30 mouse cellular contexts compared by ENCODE assay signal in genomic region chr9:108010385-108010784, GRCm38 (mm10). TPM values are rescaled to one million over a fixed set of nuclear protein-coding genes. Genes with fewer than 3 reads are reported as not detected.
DNase-seq lines count a peak whose midpoint lies in the region; ATAC-seq and TF ChIP-seq lines count a peak whose summit lies in the region.
"Had no signal": no experiment of that assay in that cellular context is flagged by ENCODE, and none has a peak within 500 bp of the region (broad histone marks: within the 10 kb centered on the region; RNA-seq: fewer than 3 reads in every experiment).

No protein-coding gene starts in this region.

- H3K9ac ChIP-seq in liver, embryonic 12.5 days: no peak overlapping the region
- H3K9ac ChIP-seq in liver, embryonic 11.5 days (ENCODE audit: low read depth, low read length): no peak overlapping the region
- no peak overlapping the region for H3K9ac ChIP-seq in ES-E14 (ENCODE audit: insufficient read depth, low read depth, low read length, poor library complexity, severe bottlenecking)
- H3K9ac ChIP-seq: embryonic facial prominence, embryonic 13.5 days; forebrain, embryonic 13.5 days; heart, embryonic 12.5 days; midbrain, embryonic 13.5 days; neural tube, embryonic 12.5 days had no signal

- no peak overlapping the region for H3K4me3 ChIP-seq in liver, embryonic 12.5 days
- no peak overlapping the region for H3K4me3 ChIP-seq in liver, embryonic 11.5 days (ENCODE audit: low read depth, low read length)
- H3K4me3 ChIP-seq in ES-E14 (ENCODE audit: insufficient read depth in 1 of 2, low read depth in 1 of 2, low read length in 2 of 2, poor library complexity in 1 of 2, severe bottlenecking in 1 of 2): no peak overlapping the region
- no peak overlapping the region for H3K4me3 ChIP-seq in brown adipose tissue, adult 24 weeks (ENCODE audit: insufficient read depth, low read depth, low read length)
- H3K4me3 ChIP-seq: embryonic facial prominence, embryonic 13.5 days; erythroblast, embryonic 14.5 days; forebrain, embryonic 13.5 days; heart, embryonic 12.5 days; midbrain, embryonic 13.5 days; neural tube, embryonic 12.5 days had no signal

- H3K4me2 ChIP-seq in liver, embryonic 12.5 days: no peak overlapping the region
- no peak overlapping the region for H3K4me2 ChIP-seq in liver, embryonic 11.5 days
- H3K4me2 ChIP-seq: embryonic facial prominence, embryonic 13.5 days; forebrain, embryonic 13.5 days; heart, embryonic 12.5 days; midbrain, embryonic 13.5 days; neural tube, embryonic 12.5 days had no signal

- no peaks in the 10 kb centered on the region for H3K27me3 ChIP-seq in liver, embryonic 12.5 days (replicated peaks)
- H3K27me3 ChIP-seq in liver, embryonic 11.5 days (replicated peaks; ENCODE audit: control insufficient read depth, insufficient read depth, low read length): no peaks in the 10 kb centered on the region
- H3K27me3 ChIP-seq: embryonic facial prominence, embryonic 13.5 days; forebrain, embryonic 13.5 days; heart, embryonic 12.5 days; midbrain, embryonic 13.5 days; neural tube, embryonic 12.5 days had no signal

- no peaks in the 10 kb centered on the region for H3K9me3 ChIP-seq in liver, embryonic 12.5 days (replicated peaks)
- H3K9me3 ChIP-seq in liver, embryonic 11.5 days (ENCODE audit: control insufficient read depth, low read length): no peaks in the 10 kb centered on the region
- no peaks in the 10 kb centered on the region for H3K9me3 ChIP-seq in ES-E14 (ENCODE audit: control insufficient read depth, insufficient read depth, low read depth, low read length)
- H3K9me3 ChIP-seq: embryonic facial prominence, embryonic 13.5 days; forebrain, embryonic 13.5 days; heart, embryonic 12.5 days; midbrain, embryonic 13.5 days; neural tube, embryonic 12.5 days had no signal

- H3K27ac ChIP-seq in liver, embryonic 12.5 days: 0 out of 2 replicates have a peak overlapping the region, but pooled peaks have one; percentile 18
- no peak overlapping the region for H3K27ac ChIP-seq in liver, embryonic 11.5 days (ENCODE audit: low read depth, low read length)
- H3K27ac ChIP-seq in ES-E14 (ENCODE audit: insufficient read depth, low read depth, low read length, poor library complexity, severe bottlenecking): no peak overlapping the region
- peak overlapping the region; percentile 20; the same call in 1 of the 2 replicates for H3K27ac ChIP-seq in brown adipose tissue, adult 24 weeks (replicated peaks; ENCODE audit: low read depth, low read length)
- H3K27ac ChIP-seq: embryonic facial prominence, embryonic 13.5 days; forebrain, embryonic 13.5 days; kidney, postnatal 0 days; midbrain, embryonic 13.5 days; neural tube, embryonic 12.5 days had no signal

- peaks cover 48% of the 10 kb centered on the region for H3K4me1 ChIP-seq in liver, embryonic 12.5 days
- H3K4me1 ChIP-seq in liver, embryonic 11.5 days (replicated peaks; ENCODE audit: control insufficient read depth, insufficient read depth, low read length): peaks cover 2% of the 10 kb centered on the region; the same call in 1 of the 2 replicates
- peaks cover 2 to 9% of the 10 kb centered on the region in 2 experiments; a peak in 3 of 4 replicates for H3K4me1 ChIP-seq in ES-E14 (ENCODE audit: control insufficient read depth in 2 of 2, insufficient read depth in 2 of 2, low read length in 2 of 2, poor library complexity in 1 of 2)
- H3K4me1 ChIP-seq in brown adipose tissue, adult 24 weeks (ENCODE audit: control insufficient read depth, insufficient read depth, insufficient read length, low read length): peaks cover 18% of the 10 kb centered on the region
- H3K4me1 ChIP-seq: neural tube, embryonic 12.5 days had no signal

- peaks cover 47% of the 10 kb centered on the region for H3K36me3 ChIP-seq in liver, embryonic 12.5 days
- peaks cover 10% of the 10 kb centered on the region for H3K36me3 ChIP-seq in liver, embryonic 11.5 days (ENCODE audit: control insufficient read depth, insufficient read depth, low read length)
- peaks cover 1% of the 10 kb centered on the region; the same call in 1 of the 2 replicates for H3K36me3 ChIP-seq in ES-E14 (ENCODE audit: control insufficient read depth, insufficient read depth, low read length, poor library complexity, severe bottlenecking)

- DNase-seq in liver, embryonic 11.5 days (ENCODE audit: low spot score): no peak
- no peak for DNase-seq in ES-E14 (ENCODE audit: low read depth, low spot score)
- DNase-seq in embryo, embryonic 11 days: no peak
- no peak for DNase-seq in adrenal gland, adult 8-10 months
- DNase-seq in kidney, adult 9 months: no peak
- DNase-seq: adrenal gland, adult 2 months; cerebellum, adult 2 months; cerebellum, postnatal 25 days; gastrocnemius, postnatal 25 days; heart, adult 18-20 months; heart, postnatal 10 days; kidney, adult 18-20 months; lung, adult 2 months; lung, postnatal 14 days; right cerebral cortex, postnatal 14 days; thymus, postnatal 25 days had no signal

- no peak for ATAC-seq in liver, embryonic 12.5 days
- no peak for ATAC-seq in liver, embryonic 11.5 days (replicated peaks; ENCODE audit: low FRiP score)
- ATAC-seq in frontal cortex, adult (ENCODE audit: low TSS enrichment): no peak
- ATAC-seq: forebrain, embryonic 13.5 days; midbrain, embryonic 13.5 days had no signal

- in situ Hi-C loops in ES-E14 (cut with MboI; ENCODE audit: low sequenced_read_pairs in 2 of 2, unreplicated experiment in 2 of 2): no loop called here

TF ChIP-seq in ES-E14, 5 proteins besides CTCF, POLR2A, EP300 and RAD21:
- TF ChIP-seq ZC3H11A (IDR thresholded peaks at IDR 0.05; ENCODE audit: borderline replicate concordance, low read depth, low read length) (no peak), ZNF384 (IDR thresholded peaks at IDR 0.05; ENCODE audit: low read depth, low read length) (no peak), HCFC1 (IDR thresholded peaks at IDR 0.05; ENCODE audit: borderline replicate concordance, insufficient read depth, low read length) (no peak), MAFK (IDR thresholded peaks at IDR 0.05; ENCODE audit: insufficient read depth, low read depth, low read length) (peak; percentile 81), CHD2 (IDR thresholded peaks at IDR 0.05; ENCODE audit: low read depth, low read length) (no peak)

RNA-seq across cellular contexts. Expression of gene Ip6k1, which starts 8.1 kb away (rescaled TPM):
- polyA plus RNA-seq in liver, embryonic 12.5 days (2016; fragmentation: Nextera tagmentation; extraction: Ambion mirVana): 43.7 and 47.7 TPM in 2 replicates
- polyA plus RNA-seq in liver, embryonic 11.5 days (2014; fragmentation: Nextera tagmentation; extraction: Ambion mirVana): 26.6 and 27.3 TPM in 2 replicates
- total RNA-seq in ES-E14 (2012; rRNA removed): 41.0 and 53.9 TPM in 2 replicates
- 14.7 and 20.7 TPM in 2 replicates for polyA plus RNA-seq in brown adipose tissue, adult 24 weeks (2012; ENCODE audit: insufficient read depth, insufficient read length, missing spikeins)
- 100 to 1,000 TPM; 138 to 184 (median 167) TPM for total RNA-seq in adrenal gland, adult 8-10 months (2022)

RNA-seq across cellular contexts. Expression of gene Gm20662, which starts 14.2 kb away (rescaled TPM):
- 0.69 and 0.75 TPM in 2 replicates for polyA plus RNA-seq in liver, embryonic 12.5 days (2016; fragmentation: Nextera tagmentation; extraction: Ambion mirVana)
- 0.69 TPM in 1 of 2 replicates, not detected in the other for polyA plus RNA-seq in liver, embryonic 11.5 days (2014; fragmentation: Nextera tagmentation; extraction: Ambion mirVana)
- total RNA-seq in ES-E14 (2012; rRNA removed): 0.45 and 0.63 TPM in 2 replicates
- polyA plus RNA-seq in brown adipose tissue, adult 24 weeks (2012; ENCODE audit: insufficient read depth, insufficient read length, missing spikeins): not detected in 2 replicates
- 1 to 10 TPM in 3 of 4 experiments, not detected in 1; 3.8 to 7.4 (median 4.0) TPM for total RNA-seq in adrenal gland, adult 8-10 months (2022)
- total RNA-seq: gastrocnemius, postnatal 25 days; liver, adult 2 months; megakaryocyte, adult 5-6 weeks had no signal
- polyA plus RNA-seq: erythroblast, embryonic 14.5 days had no signal

RNA-seq across cellular contexts. Expression of gene Cdhr4, which starts 18.1 kb away (rescaled TPM):
- polyA plus RNA-seq in liver, embryonic 12.5 days (2016; fragmentation: Nextera tagmentation; extraction: Ambion mirVana): 2.6 and 3.7 TPM in 2 replicates
- polyA plus RNA-seq in liver, embryonic 11.5 days (2014; fragmentation: Nextera tagmentation; extraction: Ambion mirVana): 5.1 and 5.6 TPM in 2 replicates
- total RNA-seq in ES-E14 (2012; rRNA removed): 1.2 and 2.4 TPM in 2 replicates
- not detected in 2 replicates for polyA plus RNA-seq in brown adipose tissue, adult 24 weeks (2012; ENCODE audit: insufficient read depth, insufficient read length, missing spikeins)
- 1 to 10 TPM in 2 of 4 experiments, under 1 TPM in 2; 0.66 to 1.3 (median 1.0) TPM for total RNA-seq in adrenal gland, adult 8-10 months (2022)
- total RNA-seq: liver, adult 2 months had no signal
- polyA plus RNA-seq: C2C12 had no signal

RNA-seq across cellular contexts. Expression of gene Inka1, which starts 24.7 kb away (rescaled TPM):
- 64.3 and 68.7 TPM in 2 replicates for polyA plus RNA-seq in liver, embryonic 12.5 days (2016; fragmentation: Nextera tagmentation; extraction: Ambion mirVana)
- 74.8 and 76.2 TPM in 2 replicates for polyA plus RNA-seq in liver, embryonic 11.5 days (2014; fragmentation: Nextera tagmentation; extraction: Ambion mirVana)
- 3.0 and 6.1 TPM in 2 replicates for total RNA-seq in ES-E14 (2012; rRNA removed)
- 5.1 and 5.5 TPM in 2 replicates for polyA plus RNA-seq in brown adipose tissue, adult 24 weeks (2012; ENCODE audit: insufficient read depth, insufficient read length, missing spikeins)
- 1 to 10 TPM; 4.7 to 6.0 (median 5.0) TPM for total RNA-seq in adrenal gland, adult 8-10 months (2022)

RNA-seq across cellular contexts. Expression of gene Gm20661, which starts 27.5 kb away (rescaled TPM):
- 1.2 and 1.4 TPM in 2 replicates for polyA plus RNA-seq in liver, embryonic 12.5 days (2016; fragmentation: Nextera tagmentation; extraction: Ambion mirVana)
- 2.0 TPM in 2 replicates for polyA plus RNA-seq in liver, embryonic 11.5 days (2014; fragmentation: Nextera tagmentation; extraction: Ambion mirVana)
- 0.18 and 0.53 TPM in 2 replicates for total RNA-seq in ES-E14 (2012; rRNA removed)
- polyA plus RNA-seq in brown adipose tissue, adult 24 weeks (2012; ENCODE audit: insufficient read depth, insufficient read length, missing spikeins): not detected in 2 replicates
- under 1 TPM in 3 of 4 experiments, not detected in 1; 0.32 to 0.43 (median 0.37) TPM for total RNA-seq in adrenal gland, adult 8-10 months (2022)
- total RNA-seq: gastrocnemius, postnatal 25 days; liver, adult 2 months; megakaryocyte, adult 5-6 weeks had no signal
- polyA plus RNA-seq: C2C12; testis, adult 2 months had no signal

Comparison
In these comparisons a context has a peak if more than half of its experiments do, and no peak if none do; other contexts are left out.
1. H3K27ac ChIP-seq: peak in liver, embryonic 12.5 days (single experiment) and brown adipose tissue, adult 24 weeks (single experiment); none in liver, embryonic 11.5 days (single experiment) and ES-E14 (single experiment).